Mouse (Mus musculus): ENCODE results near the gene Rps21.

DNA sequence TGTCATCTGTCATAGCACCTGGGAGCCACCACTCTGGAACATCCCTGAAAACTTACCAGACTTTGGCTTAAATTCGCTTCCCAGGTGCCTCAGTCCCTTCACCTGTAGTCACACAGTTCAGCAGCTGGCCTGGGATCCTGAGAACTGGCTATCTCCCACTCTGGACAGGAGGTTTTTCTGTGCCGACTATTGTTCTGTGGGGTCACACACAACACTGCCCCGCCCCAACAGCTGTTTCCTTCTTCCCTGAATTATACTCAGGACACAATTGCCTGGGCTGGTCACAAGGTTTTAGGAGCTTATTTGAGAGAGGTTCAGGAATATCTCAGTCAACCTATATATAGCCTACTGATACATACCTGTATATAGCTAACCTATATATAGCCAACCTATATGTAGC is 5.3 kb downstream of the Rps21 start:
- TF ChIP-seq TAL1 (IDR thresholded peaks at IDR 0.05; ENCODE audit: low read length) (no peak), GATA1 (IDR thresholded peaks at IDR 0.05; ENCODE audit: low read length) (no peak)
